Mouse (Mus musculus) ovary, adult 2 months (tissue): Measurements from ENCODE around the gene Zfyve27. TPM values are rescaled to one million over a fixed set of nuclear protein-coding genes. Genes with fewer than 3 reads are reported as not detected.

Experiments
- polyA plus RNA-seq: library from polyadenylated mRNA; depleted of rRNA; stranded (reverse); fragments of >200 nt; gene quantifications from 2 replicates; pipeline ENCODE4 v1.2.3, GENCODE M21; 2012; rRNA removed

Zfyve27 gene
- polyA plus RNA-seq = 43.0 and 46.5 TPM in 2 replicates

GRCm38 (mm10) chr19:42163764-42164163, at the start of gene Zfyve27:
Gene Zfyve27, plus strand, starts transcription at chr19:42163951.

GRCm38 (mm10) chr19:42128787-42129508, 34.8 kb upstream of the Zfyve27 start, which contains the start of gene Avpi1:
Gene Avpi1, minus strand, starts transcription at chr19:42129059.

GRCm38 (mm10) chr19:42147170-42147768, 16.5 kb upstream of the Zfyve27 start, which contains the start of gene Marveld1:
Gene Marveld1, plus strand, starts transcription at chr19:42147400.

GRCm38 (mm10) chr19:42201696-42202381, 38.1 kb downstream of the Zfyve27 start, which contains the start of gene Sfrp5:
Gene Sfrp5, minus strand, starts transcription at chr19:42202252.

Other genes with a start within 250 kb of the Zfyve27 start
- gene Exosc1, start 230.5 kb upstream of the Zfyve27 start, polyA plus RNA-seq = 16.1 and 22.0 TPM in 2 replicates
- 117 and 123 TPM in 2 replicates for gene Zdhhc16, start 230.5 kb upstream of the Zfyve27 start, polyA plus RNA-seq
- 82.3 and 85.4 TPM in 2 replicates for gene Mms19, start 182.8 kb upstream of the Zfyve27 start, polyA plus RNA-seq
- 43.5 and 47.5 TPM in 2 replicates for gene Ubtd1, start 182.2 kb upstream of the Zfyve27 start, polyA plus RNA-seq
- 0.46 and 0.90 TPM in 2 replicates for gene Ankrd2, start 128.0 kb upstream of the Zfyve27 start, polyA plus RNA-seq
- gene Hoga1, start 118.3 kb upstream of the Zfyve27 start, polyA plus RNA-seq = 2.8 and 3.7 TPM in 2 replicates
- gene 4933411K16Rik, start 111.7 kb upstream of the Zfyve27 start, polyA plus RNA-seq = 0.51 and 0.58 TPM in 2 replicates
- gene Morn4, start 77.6 kb upstream of the Zfyve27 start, polyA plus RNA-seq = 12.2 and 12.9 TPM in 2 replicates
- 55.5 and 57.1 TPM in 2 replicates for gene Pi4k2a, start 73.5 kb upstream of the Zfyve27 start, polyA plus RNA-seq
- gene Avpi1, start 34.9 kb upstream of the Zfyve27 start, polyA plus RNA-seq = 62.2 and 67.3 TPM in 2 replicates
- gene Marveld1, start 16.6 kb upstream of the Zfyve27 start, polyA plus RNA-seq = 148 and 163 TPM in 2 replicates
- gene Sfrp5, start 38.3 kb downstream of the Zfyve27 start, polyA plus RNA-seq = 2.8 and 3.0 TPM in 2 replicates
- gene Golga7b, start 83.6 kb downstream of the Zfyve27 start, polyA plus RNA-seq = 0.14 TPM in 2 replicates